Mouse (Mus musculus) lung, embryonic 16.5 days (tissue): ENCODE measurements around the gene Ang2. TPM values are rescaled to one million over a fixed set of nuclear protein-coding genes. Genes with fewer than 3 reads are reported as not detected.

Source experiments
- ATAC-seq: fragments of 200-750 bp; cut with Nextera tagmentation; 2 replicates; pipeline ENCODE4 v1.8.0; 2017; ENCODE audit warnings: low read depth, mild to moderate bottlenecking, moderate library complexity
- H3K27ac ChIP-seq: fragments of 300-500 bp; sonication (generic); 2 replicates; pipeline ENCODE4 v1.5.1; 2014; ENCODE audit warnings: mild to moderate bottlenecking, control low read depth, low read length
- H3K27me3 ChIP-seq: fragments of 300-500 bp; sonication (generic); 2 replicates; pipeline ENCODE4 v1.6.1; 2014; ENCODE audit warnings: low read depth, low read length, mixed read lengths; ENCODE audit not compliant: control insufficient read depth, insufficient read depth
- H3K36me3 ChIP-seq: fragments of 300-500 bp; sonication (generic); 2 replicates; pipeline ENCODE4 v1.6.1; 2014; ENCODE audit warnings: low read length; ENCODE audit not compliant: control insufficient read depth, insufficient read depth
- H3K4me1 ChIP-seq: fragments of 300-500 bp; sonication (generic); replicated peaks from 2 replicates; pipeline ENCODE4 v1.6.1; 2014; ENCODE audit warnings: low read length, mixed read lengths; ENCODE audit not compliant: control insufficient read depth, insufficient read depth
- H3K4me2 ChIP-seq: fragments of 300-500 bp; sonication (generic); 2 replicates; pipeline ENCODE4 v1.6.1; 2014; ENCODE audit warnings: low read depth, low read length, control low read depth
- H3K4me3 ChIP-seq: fragments of 300-500 bp; sonication (generic); 2 replicates; pipeline ENCODE4 v1.5.1; 2014; ENCODE audit warnings: mild to moderate bottlenecking, low read length, control low read depth
- H3K9ac ChIP-seq: fragments of 300-500 bp; sonication (generic); 2 replicates; pipeline ENCODE4 v1.6.1; 2014; ENCODE audit warnings: low read length, control low read depth
- H3K9me3 ChIP-seq: fragments of 300-500 bp; sonication (generic); 2 replicates; pipeline ENCODE4 v1.6.1; 2016; ENCODE audit warnings: low read length; ENCODE audit not compliant: control insufficient read depth
- WGBS: fragments of 180-500 bp; shearing (Covaris S2); extraction: QIAGEN DNeasy Blood & Tissue Kit; methylation state at CpG from one replicate; pipeline ENCODE4 v1.1.7; 2014; 5-methylcytosine and 5-hydroxymethylcytosine counted together
- polyA plus RNA-seq: library from polyadenylated mRNA; unstranded; fragments of >200 nt; fragmentation: Nextera tagmentation; extraction: Ambion mirVana; gene quantifications from 2 replicates; pipeline ENCODE4 v1.2.1, GENCODE M21; 2015

Ang2 gene
- polyA plus RNA-seq, 1 experiment from 2014 or later = not detected

DNA sequence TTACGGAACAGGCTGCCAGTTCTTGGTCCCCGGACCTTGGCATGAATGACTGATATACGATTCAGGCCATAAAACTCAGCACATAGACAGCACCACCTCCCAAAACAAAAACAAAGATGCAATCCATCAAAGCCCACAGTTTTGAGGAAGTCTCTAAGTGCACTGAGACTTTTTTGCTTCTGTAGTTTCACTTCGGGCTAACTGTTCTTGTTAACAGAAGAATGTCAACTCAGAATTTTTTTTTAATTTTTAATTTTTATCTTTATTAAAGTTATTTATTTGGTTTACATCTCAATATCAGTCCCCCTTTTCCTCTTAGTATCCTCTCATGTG lies 42.2 kb downstream of the Ang2 start:
- Histone ChIP-seq H3K4me2 (no peak overlapping the region), H3K9ac (no peak overlapping the region), H3K27me3 (no peaks in the 10 kb centered on the region), H3K4me1 (no peaks in the 10 kb centered on the region), H3K27ac (no peak overlapping the region), H3K36me3 (no peaks in the 10 kb centered on the region), H3K4me3 (no peak overlapping the region), H3K9me3 (no peaks in the 10 kb centered on the region)
- no peak for ATAC-seq
- 52% methylated on average over 4 of the region's 4 CpGs for WGBS

GRCm38 (mm10) chr14:51156056-51156735 lies 42.8 kb downstream of the Ang2 start:
- no peak overlapping the region for H3K4me3 ChIP-seq
- no peaks in the 10 kb centered on the region for H3K27me3 ChIP-seq
- no peak overlapping the region for H3K27ac ChIP-seq
- ATAC-seq = no peak
- H3K36me3 ChIP-seq = no peaks in the 10 kb centered on the region
- no peaks in the 10 kb centered on the region for H3K4me1 ChIP-seq
- H3K9ac ChIP-seq = no peak overlapping the region
- no peaks in the 10 kb centered on the region for H3K9me3 ChIP-seq
- WGBS = 83% methylated on average over 5 of the region's 5 CpGs
- no peak overlapping the region for H3K4me2 ChIP-seq

DNA sequence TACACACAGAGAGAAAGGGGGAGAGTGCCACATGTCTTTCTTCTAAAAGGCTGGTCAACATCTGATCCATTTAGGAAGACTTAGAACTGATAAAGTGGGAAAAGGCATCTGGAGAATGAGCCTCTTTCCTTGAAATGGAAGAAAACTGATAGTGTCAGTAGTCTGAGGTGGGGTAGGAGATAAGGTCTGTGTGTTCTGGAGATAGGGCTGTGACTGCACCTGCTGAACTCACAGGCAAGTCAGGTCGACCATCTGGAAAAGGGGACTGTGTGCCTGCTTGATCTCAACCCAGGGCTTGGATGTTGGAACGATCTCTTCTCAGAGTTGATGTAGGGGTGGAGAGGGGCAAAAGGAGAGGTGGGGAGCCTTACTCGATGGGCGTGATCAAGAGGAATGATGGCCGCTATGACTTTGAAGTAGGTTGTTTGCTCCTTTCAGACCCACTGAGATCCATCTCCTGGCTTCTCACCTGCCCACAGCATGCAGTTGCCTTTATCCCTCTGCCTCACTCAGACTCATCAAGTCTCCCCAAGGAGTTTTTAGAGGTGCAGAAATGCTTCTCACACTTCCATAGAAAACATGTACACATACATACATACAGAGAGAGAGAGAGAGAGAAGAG lies 46.6 kb downstream of the Ang2 start:
- no peak overlapping the region for H3K27ac ChIP-seq
- H3K36me3 ChIP-seq = no peaks in the 10 kb centered on the region
- 38% methylated on average over 5 of the region's 5 CpGs for WGBS
- no peak for ATAC-seq
- no peaks in the 10 kb centered on the region for H3K4me1 ChIP-seq
- H3K9ac ChIP-seq = no peak overlapping the region
- no peak overlapping the region for H3K4me2 ChIP-seq
- no peaks in the 10 kb centered on the region for H3K27me3 ChIP-seq
- H3K9me3 ChIP-seq = no peaks in the 10 kb centered on the region
- no peak overlapping the region for H3K4me3 ChIP-seq

DNA sequence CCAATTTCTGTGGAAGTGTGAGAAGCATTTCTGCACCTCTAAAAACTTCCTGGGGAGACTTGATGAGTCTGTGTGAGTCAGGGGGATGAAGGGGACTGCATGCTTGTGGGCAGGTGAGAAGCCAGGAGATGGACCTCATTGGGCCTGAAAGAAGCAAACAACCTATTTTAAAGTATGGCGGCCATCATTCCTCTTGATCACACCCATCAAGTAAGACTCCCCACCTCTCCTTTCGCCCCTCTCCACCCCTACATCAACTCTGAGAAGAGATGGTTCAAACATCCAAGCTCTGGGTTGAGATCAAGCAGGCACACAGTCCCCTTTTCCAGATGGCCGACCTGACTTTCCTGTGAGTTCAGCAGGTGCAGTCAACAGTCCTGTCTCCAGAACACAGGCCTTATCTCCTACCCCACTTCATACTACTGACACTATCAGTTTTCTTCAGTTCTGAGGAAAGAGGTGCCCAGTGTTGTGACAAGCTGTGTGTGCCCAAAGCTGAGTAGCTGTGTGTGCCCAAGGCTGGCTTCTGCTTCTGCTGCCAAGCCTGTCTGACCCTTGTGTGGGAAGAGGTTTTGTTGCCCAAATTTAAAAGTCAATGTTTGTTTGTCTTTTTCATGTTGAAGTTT lies 48.6 kb downstream of the Ang2 start:
- Histone ChIP-seq H3K9me3 (no peaks in the 10 kb centered on the region), H3K27ac (no peak overlapping the region), H3K4me1 (no peaks in the 10 kb centered on the region), H3K36me3 (no peaks in the 10 kb centered on the region), H3K9ac (no peak overlapping the region), H3K27me3 (no peaks in the 10 kb centered on the region), H3K4me3 (no peak overlapping the region), H3K4me2 (no peak overlapping the region)
- 77% methylated on average over 3 of the region's 3 CpGs for WGBS
- no peak for ATAC-seq

DNA sequence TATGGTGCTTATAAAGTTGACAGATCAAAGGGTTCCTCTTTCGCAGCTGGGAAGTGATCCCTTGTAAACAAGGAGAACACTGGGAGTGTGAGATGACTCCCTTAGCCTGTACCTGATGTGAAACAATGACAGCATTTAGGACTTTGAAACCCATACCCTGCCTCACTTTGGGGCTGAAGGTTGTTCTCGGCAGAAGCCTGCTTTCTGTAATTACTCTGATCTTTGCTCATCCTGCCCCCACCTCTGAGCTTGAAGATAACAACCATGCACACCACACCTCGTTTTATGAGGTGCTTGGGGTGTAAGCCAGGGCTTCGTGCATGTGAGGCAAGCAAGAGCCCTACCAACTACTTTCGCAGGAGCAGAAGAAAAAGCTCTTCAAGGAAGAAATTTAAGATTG lies 49.8 kb downstream of the Ang2 start:
- no peak overlapping the region for H3K4me3 ChIP-seq
- H3K36me3 ChIP-seq = no peaks in the 10 kb centered on the region
- no peak overlapping the region for H3K4me2 ChIP-seq
- H3K4me1 ChIP-seq = no peaks in the 10 kb centered on the region
- no peak for ATAC-seq
- no peaks in the 10 kb centered on the region for H3K9me3 ChIP-seq
- H3K9ac ChIP-seq = no peak overlapping the region
- H3K27ac ChIP-seq = no peak overlapping the region
- WGBS = 36% methylated on average over 5 of the region's 5 CpGs
- H3K27me3 ChIP-seq = no peaks in the 10 kb centered on the region

GRCm38 (mm10) chr14:51148006-51148405 lies 50.9 kb downstream of the Ang2 start:
- H3K27me3 ChIP-seq = no peaks in the 10 kb centered on the region
- ATAC-seq = no peak

GRCm38 (mm10) chr14:51146685-51147084 lies 52.3 kb downstream of the Ang2 start, which contains the start of gene Rnase1:
Rnase1 (minus strand) TSS chr14:51146785.
- Histone ChIP-seq H3K9ac (no peak within 1 kb of the TSS), H3K27me3 (no peaks in the 10 kb centered on the region), H3K27ac (no peak within 1 kb of the TSS), H3K4me3 (no peak within 1 kb of the TSS), H3K36me3 (no peaks in the 10 kb centered on the region), H3K4me1 (0 out of 2 replicates have a peak, but pooled peaks cover 2% of the 10 kb centered on the region), H3K9me3 (no peaks in the 10 kb centered on the region), H3K4me2 (no peak within 1 kb of the TSS)
- WGBS = 75% methylated on average over 2 of the region's 2 CpGs
- no peak for ATAC-seq

More at GRCm38 (mm10) chr14:51148006-51148405, 50.9 kb downstream of the Ang2 start:
- Histone ChIP-seq H3K36me3 (no peaks in the 10 kb centered on the region), H3K4me1 (0 out of 2 replicates have a peak, but pooled peaks cover 2% of the 10 kb centered on the region), H3K9me3 (no peaks in the 10 kb centered on the region), H3K4me2 (no peak overlapping the region), H3K27ac (no peak overlapping the region), H3K9ac (no peak overlapping the region), H3K4me3 (no peak overlapping the region)
- WGBS = 54% methylated on average over 3 of the region's 3 CpGs

- no peak overlapping the region for H3K4me3 ChIP-seq
- no peaks in the 10 kb centered on the region for H3K27me3 ChIP-seq
- H3K9ac ChIP-seq = no peak overlapping the region
- H3K4me1 ChIP-seq = 0 out of 2 replicates have a peak, but pooled peaks cover 2% of the 10 kb centered on the region
- H3K9me3 ChIP-seq = no peaks in the 10 kb centered on the region
- 75% methylated on average over 6 of the region's 6 CpGs for WGBS
- H3K4me2 ChIP-seq = no peak overlapping the region
- no peaks in the 10 kb centered on the region for H3K36me3 ChIP-seq
- no peak for ATAC-seq
- H3K27ac ChIP-seq = no peak overlapping the region
Measured at GRCm38 (mm10) chr14:51145521-51145920, 53.4 kb downstream of the Ang2 start.
